Mouse (Mus musculus) kidney, embryonic 14.5 days (tissue): ENCODE measurements around the gene Lrch4. TPM values are rescaled to one million over a fixed set of nuclear protein-coding genes. Genes with fewer than 3 reads are reported as not detected.

Source experiments
- ATAC-seq: fragments of 200-750 bp; cut with Nextera tagmentation; 2 replicates; pipeline ENCODE4 v1.8.0; 2017; ENCODE audit warnings: moderate number of reproducible peaks, mild to moderate bottlenecking, moderate TSS enrichment, moderate library complexity; ENCODE audit not compliant: low FRiP score, low TSS enrichment
- H3K27ac ChIP-seq: fragments of 300-500 bp; sonication (generic); 2 replicates; pipeline ENCODE4 v1.5.1; 2014; ENCODE audit warnings: low read depth, mild to moderate bottlenecking, low read length, moderate library complexity, mixed read lengths
- H3K27me3 ChIP-seq: fragments of 300-500 bp; sonication (generic); 2 replicates; pipeline ENCODE4 v1.6.1; 2014; ENCODE audit warnings: mild to moderate bottlenecking, low read length; ENCODE audit not compliant: control insufficient read depth, insufficient read depth
- H3K36me3 ChIP-seq: fragments of 300-500 bp; sonication (generic); 2 replicates; pipeline ENCODE4 v1.6.1; 2014; ENCODE audit warnings: low read length, mixed read lengths; ENCODE audit not compliant: control insufficient read depth, insufficient read depth
- H3K4me1 ChIP-seq: fragments of 300-500 bp; sonication (generic); 2 replicates; pipeline ENCODE4 v1.6.1; 2014; ENCODE audit warnings: low read length, mixed read lengths; ENCODE audit not compliant: control insufficient read depth, insufficient read depth
- H3K4me2 ChIP-seq: fragments of 300-500 bp; sonication (generic); replicated peaks from 2 replicates; pipeline ENCODE4 v1.6.1; 2014; ENCODE audit warnings: low read depth, mild to moderate bottlenecking, low read length
- H3K4me3 ChIP-seq: fragments of 300-500 bp; sonication (generic); 2 replicates; pipeline ENCODE4 v1.5.1; 2014; ENCODE audit warnings: mild to moderate bottlenecking, low read length
- H3K9ac ChIP-seq: fragments of 300-500 bp; sonication (generic); 2 replicates; pipeline ENCODE4 v1.6.1; 2014; ENCODE audit warnings: low read depth, mild to moderate bottlenecking, low read length, moderate library complexity
- H3K9me3 ChIP-seq: fragments of 300-500 bp; sonication (generic); 2 replicates; pipeline ENCODE4 v1.6.1; 2016; ENCODE audit warnings: low read length; ENCODE audit not compliant: control insufficient read depth
- WGBS: fragments of 180-500 bp; shearing (Covaris S2); extraction: QIAGEN DNeasy Blood & Tissue Kit; methylation state at CpG from one replicate; pipeline ENCODE4 v1.1.7; 2014; 5-methylcytosine and 5-hydroxymethylcytosine counted together
- polyA plus RNA-seq: library from polyadenylated mRNA; unstranded; fragments of >200 nt; fragmentation: Nextera tagmentation; extraction: Ambion mirVana; gene quantifications from 2 replicates; pipeline ENCODE4 v1.2.1, GENCODE M21; 2014

The Lrch4 gene
- polyA plus RNA-seq, 1 experiment from 2014 or later: 43.2 TPM

DNA sequence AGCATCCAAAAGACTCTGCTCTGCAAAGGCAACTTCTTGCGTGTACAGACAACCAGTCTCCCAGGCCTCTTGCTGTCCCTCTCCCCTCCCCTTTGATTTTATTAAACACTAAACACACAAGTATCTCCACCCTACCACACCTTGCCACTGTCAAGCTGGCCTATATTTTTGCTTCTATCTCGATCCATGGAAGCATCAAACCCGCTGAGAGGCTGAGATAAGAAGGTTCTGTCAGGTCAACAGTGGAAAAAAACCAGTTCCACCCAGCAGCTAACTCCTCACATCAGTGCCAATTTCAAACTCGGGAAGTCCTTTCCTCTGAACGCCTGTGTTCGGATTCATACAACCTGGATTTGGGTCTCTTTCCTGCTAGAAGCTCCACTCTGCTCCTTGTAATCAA, 44.1 kb downstream of the Lrch4 start:
- H3K4me3 ChIP-seq: no peak overlapping the region
- ATAC-seq: no peak
- H3K27me3 ChIP-seq: no peaks in the 10 kb centered on the region
- H3K27ac ChIP-seq: no peak overlapping the region
- H3K9ac ChIP-seq: no peak overlapping the region
- H3K4me1 ChIP-seq: peaks cover 20% of the 10 kb centered on the region
- no peak overlapping the region for H3K4me2 ChIP-seq
- no peaks in the 10 kb centered on the region for H3K9me3 ChIP-seq
- H3K36me3 ChIP-seq: peaks cover 2% of the 10 kb centered on the region; the same call in 1 of the 2 replicates
- WGBS: 88% methylated on average over 6 of the region's 6 CpGs

DNA sequence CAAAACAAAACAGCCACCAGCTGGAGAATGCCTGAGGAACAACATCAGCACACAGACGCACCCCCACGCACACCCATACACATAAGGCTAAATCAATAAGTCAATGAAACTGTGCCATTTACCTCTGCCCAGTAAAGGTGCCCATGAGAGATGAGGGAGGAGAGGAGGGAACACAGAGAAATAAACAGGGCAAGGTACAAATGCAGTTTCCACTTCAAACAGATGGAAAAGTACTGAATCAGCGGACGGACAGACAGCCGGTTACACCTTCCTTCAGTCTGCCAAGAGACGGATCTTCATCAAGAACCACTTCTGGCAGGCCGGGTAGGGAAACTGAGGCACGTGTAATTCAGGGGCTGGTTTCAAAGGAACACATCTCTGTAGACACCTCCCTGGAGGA, 45.9 kb downstream of the Lrch4 start:
- no peaks in the 10 kb centered on the region for H3K27me3 ChIP-seq
- H3K9ac ChIP-seq: no peak overlapping the region
- H3K36me3 ChIP-seq: peaks cover 2% of the 10 kb centered on the region; the same call in 1 of the 2 replicates
- H3K4me1 ChIP-seq: peaks cover 12% of the 10 kb centered on the region
- H3K4me3 ChIP-seq: no peak overlapping the region
- H3K9me3 ChIP-seq: no peaks in the 10 kb centered on the region
- ATAC-seq: no peak
- no peak overlapping the region for H3K4me2 ChIP-seq
- H3K27ac ChIP-seq: no peak overlapping the region
- 93% methylated on average over 8 of the region's 8 CpGs for WGBS

DNA sequence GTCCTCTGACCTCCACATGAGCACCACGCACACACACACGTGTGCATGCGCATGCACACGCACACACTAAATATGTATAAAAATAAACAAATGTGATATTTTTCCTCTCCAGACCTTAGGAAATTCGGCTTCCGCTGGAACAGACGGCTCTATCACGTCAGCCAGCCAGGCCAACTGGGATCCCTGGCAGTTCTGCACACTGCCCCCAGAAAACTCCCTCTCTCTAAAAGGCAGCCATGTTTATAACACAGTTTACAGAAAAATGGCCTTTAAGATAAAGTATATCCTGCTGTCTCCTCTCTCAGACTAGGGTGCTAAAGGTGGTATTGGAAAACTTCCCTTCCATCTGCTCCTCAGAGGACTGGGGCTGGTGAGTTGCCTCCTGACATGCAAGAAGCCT, 48.9 kb downstream of the Lrch4 start:
- WGBS: 96% methylated on average over 8 of the region's 8 CpGs
- Histone ChIP-seq H3K4me2 (no peak overlapping the region), H3K27ac (no peak overlapping the region), H3K9ac (no peak overlapping the region), H3K36me3 (peaks cover 2% of the 10 kb centered on the region; the same call in 1 of the 2 replicates), H3K9me3 (no peaks in the 10 kb centered on the region), H3K27me3 (no peaks in the 10 kb centered on the region), H3K4me3 (no peak overlapping the region), H3K4me1 (peaks cover 6% of the 10 kb centered on the region)
- no peak for ATAC-seq

DNA sequence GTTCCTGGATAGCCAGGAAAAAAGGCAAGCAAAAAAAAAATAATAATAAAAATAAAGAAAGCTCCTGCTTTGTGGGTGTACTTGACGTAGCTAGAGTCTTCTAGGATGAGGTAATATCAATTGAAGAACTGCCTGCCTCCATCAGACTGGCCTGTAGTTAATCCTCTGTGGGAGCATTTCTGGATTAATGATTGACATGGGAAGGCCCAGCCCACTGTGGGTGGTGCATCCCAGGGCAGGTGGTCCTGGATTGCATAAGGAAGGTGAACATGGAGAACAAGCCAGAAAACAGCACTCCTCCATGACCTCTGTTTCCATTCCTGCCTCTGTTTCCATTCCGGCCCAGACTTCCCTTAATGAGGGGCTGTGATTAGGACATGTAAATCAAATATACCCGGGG, 49.8 kb downstream of the Lrch4 start:
- Histone ChIP-seq H3K9ac (no peak overlapping the region), H3K4me3 (no peak overlapping the region), H3K4me1 (peaks cover 11% of the 10 kb centered on the region), H3K4me2 (no peak overlapping the region), H3K9me3 (no peaks in the 10 kb centered on the region), H3K27ac (no peak overlapping the region), H3K27me3 (no peaks in the 10 kb centered on the region), H3K36me3 (peaks cover 2% of the 10 kb centered on the region; the same call in 1 of the 2 replicates)
- no peak for ATAC-seq
- WGBS: 78% methylated on average over 3 of the region's 3 CpGs

DNA sequence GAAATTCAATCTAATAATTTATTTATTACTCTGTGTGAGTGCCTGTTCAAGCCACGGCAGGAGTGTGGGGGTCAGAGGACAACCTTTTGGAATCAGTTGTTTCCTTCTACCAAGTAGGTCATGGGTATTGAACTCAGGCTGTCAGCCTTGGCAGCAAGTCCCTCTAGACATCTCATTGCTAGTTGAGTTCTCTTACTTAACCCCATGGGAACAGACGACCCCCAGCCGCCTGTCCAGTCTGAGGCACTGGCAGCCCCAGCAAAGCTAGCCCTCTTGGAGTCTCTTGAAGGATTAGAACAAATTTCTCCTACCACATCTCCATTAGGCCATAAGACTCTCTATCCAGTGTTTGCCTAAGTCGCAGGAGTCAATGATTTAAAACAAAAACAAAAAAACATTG, 50.8 kb downstream of the Lrch4 start:
- ATAC-seq: no peak
- H3K4me2 ChIP-seq: no peak overlapping the region
- WGBS: 67% methylated on average over 4 of the region's 4 CpGs
- peaks cover 2% of the 10 kb centered on the region; the same call in 1 of the 2 replicates for H3K36me3 ChIP-seq
- no peaks in the 10 kb centered on the region for H3K27me3 ChIP-seq
- no peak overlapping the region for H3K4me3 ChIP-seq
- no peaks in the 10 kb centered on the region for H3K9me3 ChIP-seq
- peaks cover 11% of the 10 kb centered on the region for H3K4me1 ChIP-seq
- H3K9ac ChIP-seq: no peak overlapping the region
- no peak overlapping the region for H3K27ac ChIP-seq

DNA sequence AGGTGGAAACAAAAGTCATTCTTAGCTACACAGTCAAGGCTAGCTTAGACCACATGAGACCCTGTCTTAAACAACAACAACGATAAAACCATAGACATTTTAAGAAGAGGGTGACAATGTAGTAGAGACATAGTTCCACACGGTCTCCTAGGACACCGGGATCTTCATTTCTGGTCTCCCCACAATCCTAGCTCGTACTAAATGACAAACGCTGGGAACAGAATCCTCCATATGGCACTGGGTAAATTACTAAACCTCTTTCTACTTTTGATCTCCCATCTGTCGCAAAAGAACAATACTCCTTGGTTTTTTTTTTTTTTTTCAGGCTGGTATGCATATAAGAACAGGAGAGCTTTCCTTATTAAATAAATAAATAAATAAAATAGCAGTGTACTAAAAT, 53.6 kb downstream of the Lrch4 start:
- H3K9ac ChIP-seq: 0 out of 2 replicates have a peak overlapping the region, but pooled peaks have one; percentile 35

DNA sequence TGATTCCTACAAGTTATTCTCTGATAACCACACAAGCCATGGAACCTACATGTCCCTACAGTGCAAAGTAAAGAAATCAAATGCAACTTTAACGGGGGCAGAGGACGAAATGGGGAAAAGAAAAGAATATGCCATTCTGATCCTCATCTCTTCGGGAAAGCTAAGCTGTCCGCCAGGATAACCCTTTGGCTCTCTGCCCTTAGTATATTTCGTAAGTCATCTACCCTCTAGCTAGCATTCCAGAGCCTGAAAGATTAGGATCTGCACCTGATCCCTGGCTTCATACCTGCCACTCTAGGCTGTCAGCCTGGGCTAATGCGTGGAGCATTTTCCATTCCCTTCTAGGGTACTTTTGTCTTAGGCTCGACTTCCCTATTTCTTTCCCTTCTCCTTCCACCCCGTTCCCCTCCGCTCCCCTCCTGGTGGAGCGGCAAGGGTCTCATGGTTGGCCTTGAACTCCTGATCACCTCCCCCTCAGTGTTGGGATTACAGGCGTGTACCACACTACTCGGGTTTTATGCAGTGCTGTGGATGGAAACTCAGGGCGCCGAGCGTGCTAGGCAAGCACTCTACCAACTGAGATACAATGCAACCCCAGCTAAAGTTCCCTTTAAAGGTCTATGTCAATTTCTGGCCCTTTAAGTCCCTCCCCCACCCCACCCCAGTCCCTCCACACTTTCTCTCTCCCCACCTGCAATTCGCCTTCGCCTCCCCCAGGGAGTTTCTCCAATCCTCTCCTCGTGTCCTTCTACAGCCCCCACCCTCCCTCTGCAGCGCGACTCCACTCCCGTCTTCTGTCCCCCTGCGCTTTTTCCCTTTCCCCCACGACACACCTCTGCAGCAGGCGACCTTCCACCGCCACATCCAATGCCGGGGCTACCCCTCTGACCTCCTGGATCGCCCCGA, 54.7 kb downstream of the Lrch4 start:
- H3K9ac ChIP-seq: peak overlapping the region; percentile 62
- peak overlapping the region; percentile 74 for H3K4me3 ChIP-seq
- WGBS: 10% methylated on average over 28 of the region's 28 CpGs
- H3K9me3 ChIP-seq: no peaks in the 10 kb centered on the region
- no peaks in the 10 kb centered on the region for H3K36me3 ChIP-seq
- peak overlapping the region; percentile 87 for H3K4me2 ChIP-seq
- H3K27me3 ChIP-seq: no peaks in the 10 kb centered on the region
- peak overlapping the region; percentile 44; the same call in 1 of the 2 replicates for H3K27ac ChIP-seq
- 0 out of 2 replicates have a peak, but pooled peaks have one; percentile 3 for ATAC-seq
- H3K4me1 ChIP-seq: peaks cover 11% of the 10 kb centered on the region

More for the DNA sequence above, 53.6 kb downstream of the Lrch4 start:
- Histone ChIP-seq H3K4me2 (peak overlapping the region; percentile 87), H3K4me1 (peaks cover 11% of the 10 kb centered on the region), H3K27ac (no peak overlapping the region), H3K27me3 (no peaks in the 10 kb centered on the region), H3K4me3 (no peak overlapping the region), H3K9me3 (no peaks in the 10 kb centered on the region), H3K36me3 (no peaks in the 10 kb centered on the region)
- no peak for ATAC-seq
- 79% methylated on average over 6 of the region's 6 CpGs for whole genome bisulfite sequencing

DNA sequence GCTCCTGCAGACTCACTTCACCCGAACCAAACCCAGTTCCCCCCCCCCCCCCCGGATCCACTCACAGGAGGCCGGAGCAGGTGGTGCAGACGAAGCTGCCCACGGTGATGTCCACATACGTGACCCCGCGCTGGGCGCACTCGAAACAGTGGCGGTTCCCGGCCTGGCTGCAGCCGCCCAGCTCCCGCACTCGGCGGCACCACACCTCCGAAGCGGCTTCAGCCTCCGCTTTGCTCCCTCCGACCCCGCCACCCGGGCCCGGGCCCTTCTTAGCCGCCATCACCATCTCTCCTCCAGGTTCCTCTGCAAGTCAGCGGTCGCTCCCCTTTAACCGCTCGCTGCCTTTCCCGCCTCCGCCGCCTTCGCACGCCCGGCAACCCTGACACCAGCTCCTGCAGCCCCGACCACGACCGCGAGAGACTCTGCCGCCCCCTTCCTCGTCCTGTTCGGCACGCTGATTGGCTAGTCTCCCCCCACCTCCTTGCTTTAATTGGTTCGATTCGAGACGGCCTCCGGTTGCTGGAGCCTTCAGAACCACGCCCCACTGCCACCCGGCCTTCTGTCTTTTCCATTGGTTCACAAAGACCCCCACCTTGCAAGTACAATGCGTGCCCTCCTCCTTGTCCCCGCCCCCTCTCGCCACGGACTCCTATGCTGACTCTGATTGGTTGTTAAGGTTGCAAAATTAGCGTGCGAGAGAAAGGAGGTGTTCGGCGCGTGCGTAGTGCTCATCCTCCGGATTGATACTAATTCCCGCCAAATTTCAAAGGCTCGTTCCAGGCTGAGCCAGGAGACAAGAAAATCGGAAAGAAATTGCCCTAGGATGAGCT, 55.6 kb downstream of the Lrch4 start, which contains the start of gene Agfg2:
TSS of gene Agfg2 (minus strand) at position 433 of the 830 bp plus-strand sequence.
- H3K9me3 ChIP-seq: no peaks in the 10 kb centered on the region
- ATAC-seq: peak; percentile 97
- H3K27ac ChIP-seq: peak within 1 kb of the TSS; percentile 44; the same call in 1 of the 2 replicates
- H3K4me1 ChIP-seq: peaks cover 11% of the 10 kb centered on the region
- peak within 1 kb of the TSS; percentile 87 for H3K4me2 ChIP-seq
- no peaks in the 10 kb centered on the region for H3K36me3 ChIP-seq
- peak within 1 kb of the TSS; percentile 74 for H3K4me3 ChIP-seq
- no peaks in the 10 kb centered on the region for H3K27me3 ChIP-seq
- peak within 1 kb of the TSS; percentile 62 for H3K9ac ChIP-seq
- WGBS: under 1% methylated on average over 62 of the region's 62 CpGs
